Mouse (Mus musculus) monocyte, adult 5-6 weeks (primary cell): ENCODE results near the gene Ephb2. TPM values are rescaled to one million over a fixed set of nuclear protein-coding genes. Genes with fewer than 3 reads are reported as not detected.

Experiments
- ATAC-seq: fragments of 153-309, 156-312 bp; replicated peaks from 2 replicates; pipeline ENCODE4 v1.8.0; 2017; ENCODE audit warnings: mild to moderate bottlenecking; ENCODE audit not compliant: low TSS enrichment, insufficient number of reproducible peaks, severe bottlenecking, poor library complexity, low FRiP score
- total RNA-seq: library from RNA; stranded (forward); fragments of 200-1000, 200-491, 200-594 nt; gene quantifications from 3 replicates; pipeline ENCODE4 v1.2.3, GENCODE M21; 2017

Ephb2 gene
- total RNA-seq, 1 experiment from 2014 or later, result not detected

DNA sequence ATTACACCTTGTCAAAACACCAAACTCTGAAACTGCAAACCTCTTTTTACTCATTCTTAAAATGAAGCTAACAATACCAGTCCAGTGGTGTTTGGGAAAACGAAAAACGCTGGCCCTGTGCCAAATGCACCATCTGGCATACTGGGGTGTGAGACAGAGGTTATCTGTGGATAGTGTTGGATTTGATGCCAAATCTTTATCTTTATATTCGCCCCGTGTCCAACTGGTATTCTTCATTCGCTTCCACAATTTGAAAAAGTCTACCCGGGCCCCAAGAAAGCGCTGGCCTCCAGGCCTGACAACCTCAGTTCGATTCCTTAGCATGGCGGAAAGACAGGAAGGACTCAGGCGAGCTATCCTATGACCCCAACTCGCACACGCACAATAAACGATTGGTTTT lies 234.3 kb downstream of the Ephb2 start:
- ATAC-seq, result no peak

GRCm38 (mm10) chr4:136600536-136600935 lies 235.3 kb downstream of the Ephb2 start:
- ATAC-seq, result no peak

DNA sequence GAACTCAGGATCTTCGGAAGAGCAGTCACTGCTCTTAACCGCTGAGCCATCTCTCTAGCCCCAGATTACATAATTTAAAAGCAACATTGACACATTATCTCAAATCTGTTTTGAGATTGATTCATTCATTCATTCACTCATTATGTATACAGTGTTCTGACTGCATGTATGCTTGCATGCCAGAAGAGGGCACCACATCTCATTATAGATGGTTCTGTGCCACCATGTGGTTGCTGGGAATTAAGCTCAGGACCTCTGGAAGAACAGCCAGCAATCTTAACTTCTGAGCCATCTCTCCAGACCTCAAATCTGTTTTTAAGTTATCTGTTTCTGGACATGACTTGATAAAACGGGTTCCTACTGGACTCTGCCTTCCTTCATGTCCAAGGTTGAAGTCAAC lies 235.9 kb downstream of the Ephb2 start:
- no peak for ATAC-seq

DNA sequence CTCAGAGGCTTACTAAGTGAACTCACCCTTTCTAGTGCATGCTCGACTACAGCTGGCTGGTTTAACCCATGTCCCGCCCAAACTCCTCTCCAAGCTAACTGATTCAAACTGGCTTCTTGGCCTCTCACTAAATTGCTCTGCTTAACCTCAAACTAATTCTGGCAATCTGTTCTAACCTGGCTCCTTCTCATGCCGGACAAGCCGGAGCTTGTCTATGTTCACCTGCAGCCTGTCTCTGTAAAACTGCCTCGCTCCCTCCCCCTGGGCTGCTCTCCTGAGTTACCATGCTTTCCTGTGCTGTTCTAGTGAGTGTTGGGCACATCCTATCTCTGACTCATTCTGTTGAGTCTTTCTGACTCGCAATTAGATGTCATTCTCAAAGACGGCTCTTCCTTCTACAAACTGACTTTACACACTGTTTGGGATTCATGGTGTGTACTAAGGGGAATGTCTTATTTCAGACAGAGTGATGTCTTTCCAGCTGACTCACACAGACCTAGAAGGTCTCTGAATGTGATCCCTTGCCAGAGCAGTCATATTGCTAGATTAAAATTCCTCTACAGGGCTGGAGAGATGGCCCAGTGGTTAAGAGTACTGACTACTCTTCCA lies 237.4 kb downstream of the Ephb2 start:
- ATAC-seq, result no peak

Other genes starting within 250 kb of the Ephb2 start
- gene Kdm1a, start 233.3 kb downstream of the Ephb2 start, total RNA-seq, result 52.2 to 70.8 TPM (median 69.8 TPM) in 3 replicates
- not detected in 3 replicates for gene Tex46, start 225.6 kb downstream of the Ephb2 start, total RNA-seq
- not detected in 3 replicates for gene Lactbl1, start 213.4 kb downstream of the Ephb2 start, total RNA-seq
- 0.87 TPM in 1 of 3 replicates, not detected in the others for gene C1qb, start 50.2 kb upstream of the Ephb2 start, total RNA-seq
- gene C1qc, start 57.1 kb upstream of the Ephb2 start, total RNA-seq, result not detected in 3 replicates
- 0.32 TPM in 1 of 3 replicates, not detected in the others for gene C1qa, start 62.8 kb upstream of the Ephb2 start, total RNA-seq
- not detected in 3 replicates for gene Epha8, start 120.8 kb upstream of the Ephb2 start, total RNA-seq
- gene Zbtb40, start 212.8 kb upstream of the Ephb2 start, total RNA-seq, result 5.5 to 12.1 TPM (median 9.0 TPM) in 3 replicates